Mouse (Mus musculus) bone marrow, adult 2 months (tissue): Measurements from ENCODE around the gene 4930447C04Rik. TPM values are rescaled to one million over a fixed set of nuclear protein-coding genes. Genes with fewer than 3 reads are reported as not detected.

Source experiments
- H3K27ac ChIP-seq: fragments of 200-500 bp; 2 replicates; pipeline ENCODE4 v1.5.1; 2012; ENCODE audit warnings: low read depth, mild to moderate bottlenecking, control low read depth, inconsistent platforms, low read length; ENCODE audit not compliant: control insufficient read depth, poor library complexity, insufficient read depth
- H3K4me1 ChIP-seq: fragments of 200-500 bp; 2 replicates; pipeline ENCODE4 v1.6.1; 2011; ENCODE audit warnings: low read length; ENCODE audit not compliant: control insufficient read depth, insufficient read depth
- H3K4me3 ChIP-seq: fragments of 200-500 bp; replicated peaks from 2 replicates; pipeline ENCODE3; 2011; ENCODE audit warnings: mild to moderate bottlenecking, low read depth, low read length, control low read depth; ENCODE audit not compliant: control insufficient read depth
- CTCF ChIP-seq: fragments of 200-500 bp; IDR thresholded peaks from 2 replicates; pipeline ENCODE4 v1.5.1; 2011; ENCODE audit warnings: low read length, control low read depth; ENCODE audit not compliant: control insufficient read depth, insufficient read depth
- POLR2A ChIP-seq: fragments of 200-500 bp; IDR thresholded peaks from 2 replicates; pipeline ENCODE4 v1.6.1; 2011; ENCODE audit warnings: low read depth, mild to moderate bottlenecking, control low read depth, low read length, borderline replicate concordance; ENCODE audit not compliant: control insufficient read depth
- WGBS: fragments of 180-500 bp; shearing (Covaris S2); methylation state at CpG from one replicate; pipeline ENCODE4 v1.1.7; 2018; 5-methylcytosine and 5-hydroxymethylcytosine counted together
- polyA plus RNA-seq: library from polyadenylated mRNA; stranded (reverse); fragments of >200 nt; gene quantifications from 2 replicates; pipeline ENCODE4 v1.2.4, GENCODE M21; 2011; ENCODE audit warnings: low replicate concordance; ENCODE audit not compliant: missing spikeins, insufficient read depth, insufficient read length

The 4930447C04Rik gene
- polyA plus RNA-seq, 1 experiment, result 2.3 TPM

GRCm38 (mm10) chr12:72850146-72850545 is 90.4 kb downstream of the 4930447C04Rik start:
- 75% methylated on average over 9 of the region's 9 CpGs for WGBS
- Histone ChIP-seq H3K4me1 (no peaks in the 10 kb centered on the region), H3K4me3 (no peak overlapping the region), H3K27ac (no peak overlapping the region)
- no peak for TF ChIP-seq CTCF
- TF ChIP-seq POLR2A, result no peak

GRCm38 (mm10) chr12:72847725-72848124 is 92.8 kb downstream of the 4930447C04Rik start:
- 16% methylated on average over 7 of the region's 7 CpGs for WGBS
- Histone ChIP-seq H3K4me3 (no peak overlapping the region), H3K4me1 (no peaks in the 10 kb centered on the region; the same call in 1 of the 2 replicates), H3K27ac (no peak overlapping the region)
- TF ChIP-seq CTCF, result 0 out of 2 replicates have a peak, but pooled peaks have one; percentile 5
- TF ChIP-seq POLR2A, result no peak

GRCm38 (mm10) chr12:72845946-72846345 is 94.6 kb downstream of the 4930447C04Rik start:
- no peak overlapping the region for H3K4me3 ChIP-seq
- no peak overlapping the region for H3K27ac ChIP-seq
- no peaks in the 10 kb centered on the region; the same call in 1 of the 2 replicates for H3K4me1 ChIP-seq
- WGBS, result 83% methylated on average over 10 of the region's 10 CpGs
- TF ChIP-seq CTCF (no peak), POLR2A (no peak)

GRCm38 (mm10) chr12:72843973-72844620 is 96.5 kb downstream of the 4930447C04Rik start:
- H3K4me1 ChIP-seq, result no peaks in the 10 kb centered on the region; the same call in 1 of the 2 replicates
- peak overlapping the region; percentile 84 for H3K27ac ChIP-seq
- peak; percentile 22; the same call in 1 of the 2 replicates for TF ChIP-seq POLR2A
- no peak for TF ChIP-seq CTCF
- H3K4me3 ChIP-seq, result peak overlapping the region; percentile 15
- WGBS, result 2% methylated on average over 12 of the region's 12 CpGs

GRCm38 (mm10) chr12:72843555-72843954 is 97.0 kb downstream of the 4930447C04Rik start:
- 73% methylated on average over 4 of the region's 4 CpGs for WGBS
- no peaks in the 10 kb centered on the region; the same call in 1 of the 2 replicates for H3K4me1 ChIP-seq
- H3K4me3 ChIP-seq, result no peak overlapping the region
- no peak for TF ChIP-seq POLR2A
- H3K27ac ChIP-seq, result no peak overlapping the region

- 82% methylated on average over 4 of the region's 4 CpGs for WGBS
- Histone ChIP-seq H3K4me3 (no peak overlapping the region), H3K27ac (no peak overlapping the region), H3K4me1 (no peaks in the 10 kb centered on the region; the same call in 1 of the 2 replicates)
- TF ChIP-seq POLR2A, result no peak
- peak; percentile 23; the same call in 1 of the 2 replicates for TF ChIP-seq CTCF
Measured at GRCm38 (mm10) chr12:72843135-72843534, 97.4 kb downstream of the 4930447C04Rik start.

- TF ChIP-seq CTCF (no peak), POLR2A (no peak)
- 74% methylated on average over 1 of the region's 1 CpGs for WGBS
- no peak overlapping the region for H3K4me3 ChIP-seq
- H3K27ac ChIP-seq, result no peak overlapping the region
- H3K4me1 ChIP-seq, result no peaks in the 10 kb centered on the region; the same call in 1 of the 2 replicates
Measured at GRCm38 (mm10) chr12:72841500-72841899, 99.1 kb downstream of the 4930447C04Rik start.

- TF ChIP-seq POLR2A, result no peak
- no peak for TF ChIP-seq CTCF
- 71% methylated on average over 4 of the region's 4 CpGs for WGBS
- Histone ChIP-seq H3K4me3 (no peak overlapping the region), H3K4me1 (no peaks in the 10 kb centered on the region), H3K27ac (no peak overlapping the region)
Measured at GRCm38 (mm10) chr12:72837302-72837701, 103.3 kb downstream of the 4930447C04Rik start.

GRCm38 (mm10) chr12:72835518-72836015 is 105.0 kb downstream of the 4930447C04Rik start:
- TF ChIP-seq CTCF (no peak), POLR2A (no peak)
- 72% methylated on average over 8 of the region's 8 CpGs for WGBS
- no peaks in the 10 kb centered on the region for H3K4me1 ChIP-seq
- H3K4me3 ChIP-seq, result no peak overlapping the region
- no peak overlapping the region for H3K27ac ChIP-seq
